Mouse (Mus musculus) midbrain, embryonic 11.5 days (tissue): ENCODE results near the gene Haus8. TPM values are rescaled to one million over a fixed set of nuclear protein-coding genes. Genes with fewer than 3 reads are reported as not detected.
"Not testable (repeated sequence)": the region's sequence is repeated elsewhere in the genome, so short reads cannot be mapped to it uniquely, and the experiment has no call there.

Experiments used
- ATAC-seq: fragments of 200-750 bp; cut with Nextera tagmentation; 2 replicates; pipeline ENCODE4 v1.8.0; 2017; ENCODE audit warnings: moderate TSS enrichment, moderate library complexity; ENCODE audit not compliant: low FRiP score
- DNase-seq: peaks from one replicate; pipeline ENCODE4 v3.0.0; 2015; ENCODE audit warnings: low spot score; ENCODE audit errors: missing footprints
- H3K27ac ChIP-seq: fragments of 300-500 bp; sonication (generic); 2 replicates; pipeline ENCODE4 v1.5.1; 2014; ENCODE audit warnings: low read depth, low read length
- H3K27me3 ChIP-seq: fragments of 300-500 bp; sonication (generic); 2 replicates; pipeline ENCODE4 v1.6.1; 2014; ENCODE audit warnings: mild to moderate bottlenecking, low read length, moderate library complexity, mixed read lengths; ENCODE audit not compliant: control insufficient read depth, insufficient read depth
- H3K36me3 ChIP-seq: fragments of 300-500 bp; sonication (generic); 2 replicates; pipeline ENCODE4 v1.6.1; 2014; ENCODE audit warnings: mild to moderate bottlenecking, low read length, moderate library complexity, mixed read lengths; ENCODE audit not compliant: control insufficient read depth, insufficient read depth
- H3K4me1 ChIP-seq: fragments of 300-500 bp; sonication (generic); 2 replicates; pipeline ENCODE4 v1.6.1; 2014; ENCODE audit warnings: low read length; ENCODE audit not compliant: control insufficient read depth, insufficient read depth
- H3K4me2 ChIP-seq: fragments of 300-500 bp; sonication (generic); 2 replicates; pipeline ENCODE4 v1.6.1; 2014; ENCODE audit warnings: mild to moderate bottlenecking, moderate library complexity
- H3K4me3 ChIP-seq: fragments of 300-500 bp; sonication (generic); 2 replicates; pipeline ENCODE4 v1.5.1; 2014; ENCODE audit warnings: low read depth, low read length
- H3K9ac ChIP-seq: fragments of 300-500 bp; sonication (generic); 2 replicates; pipeline ENCODE4 v1.6.1; 2014; ENCODE audit warnings: low read length
- H3K9me3 ChIP-seq: fragments of 300-500 bp; sonication (generic); 2 replicates; pipeline ENCODE4 v1.6.1; 2016; ENCODE audit warnings: low read length; ENCODE audit not compliant: control insufficient read depth
- WGBS: fragments of 180-500 bp; shearing (Covaris S2); extraction: QIAGEN DNeasy Blood & Tissue Kit; methylation state at CpG from one replicate; pipeline ENCODE4 v1.1.7; 2014; 5-methylcytosine and 5-hydroxymethylcytosine counted together
- polyA plus RNA-seq: library from polyadenylated mRNA; unstranded; fragments of >200 nt; fragmentation: Nextera tagmentation; extraction: Ambion mirVana; gene quantifications from 2 replicates; pipeline ENCODE4 v1.2.1, GENCODE M21; 2014

Haus8 gene
- polyA plus RNA-seq, 1 experiment from 2014 or later = 54.9 TPM

DNA sequence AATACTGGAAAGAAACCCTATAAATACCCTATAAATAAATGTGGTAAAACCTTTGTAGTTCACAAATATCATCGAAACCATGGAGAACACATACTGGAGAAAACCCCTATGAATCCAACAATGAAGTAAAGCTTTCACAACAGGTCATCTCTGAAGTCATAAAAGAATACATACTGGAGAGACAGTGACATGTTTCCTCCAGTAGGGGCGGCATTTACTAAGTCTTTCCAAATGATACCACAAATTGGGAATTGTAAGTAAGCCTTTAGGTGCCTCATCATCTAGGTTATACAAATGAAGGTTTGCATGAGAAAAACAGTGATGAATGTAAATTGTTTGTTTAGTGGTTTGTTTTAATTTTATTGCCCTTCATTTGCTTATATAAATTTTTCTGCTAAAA is 48.2 kb downstream of the Haus8 start:
- Histone ChIP-seq H3K4me3 (no peak overlapping the region), H3K9me3 (no peaks in the 10 kb centered on the region), H3K9ac (no peak overlapping the region), H3K36me3 (no peaks in the 10 kb centered on the region), H3K4me1 (no peaks in the 10 kb centered on the region), H3K27ac (no peak overlapping the region), H3K4me2 (no peak overlapping the region), H3K27me3 (no peaks in the 10 kb centered on the region)
- 50% methylated on average over 2 of the region's 2 CpGs for WGBS
- DNase-seq (no peak), ATAC-seq (no peak)

DNA sequence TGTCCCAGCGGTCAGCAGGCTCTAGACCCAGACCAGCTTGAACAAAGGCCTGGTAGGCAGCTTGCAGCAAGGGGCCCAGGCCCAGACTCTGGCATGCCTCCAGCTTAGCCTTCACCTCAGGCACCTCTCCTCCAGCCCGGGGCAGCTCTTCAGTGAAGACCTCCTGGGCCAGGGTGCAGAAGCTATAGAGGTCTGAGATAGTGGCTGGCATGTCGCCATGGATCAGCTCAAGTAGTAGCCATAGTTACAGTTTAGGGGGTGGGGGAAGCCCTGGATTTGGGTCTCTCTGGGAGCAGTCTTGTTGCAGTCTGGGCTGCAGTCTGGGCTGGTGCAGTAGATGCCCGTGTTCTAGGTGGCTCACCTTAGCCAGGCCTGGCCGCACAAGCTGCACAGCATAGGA is 58.5 kb downstream of the Haus8 start:
- not testable (repeated sequence) for H3K9me3 ChIP-seq, DNase-seq, ATAC-seq, H3K4me3 ChIP-seq, H3K9ac ChIP-seq, H3K4me1 ChIP-seq, H3K36me3 ChIP-seq, H3K27ac ChIP-seq, H3K4me2 ChIP-seq, H3K27me3 ChIP-seq
- 90% methylated on average over 3 of the region's 5 CpGs for WGBS

DNA sequence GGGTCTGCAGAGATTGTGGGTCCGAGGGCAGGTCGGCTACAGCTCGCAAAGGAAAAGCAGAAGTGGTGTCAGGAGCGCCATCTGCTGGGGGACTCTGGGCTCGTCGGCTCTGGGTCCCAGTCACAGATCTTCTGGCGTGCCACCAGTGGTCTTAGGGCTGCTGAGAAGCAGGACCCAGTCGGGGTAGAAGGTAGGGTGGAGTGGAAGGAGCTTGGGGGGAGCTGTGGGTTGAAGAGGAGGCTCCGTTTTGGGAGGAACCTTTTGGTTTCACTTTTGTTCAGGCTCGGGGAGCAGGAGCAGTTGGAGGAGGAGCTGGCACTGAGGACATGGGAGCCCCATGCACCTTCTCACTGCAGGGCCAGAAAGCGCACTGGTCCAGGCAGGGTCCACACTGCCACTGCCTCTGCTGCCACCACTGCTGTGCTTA is 67.2 kb downstream of the Haus8 start:
- H3K9me3 ChIP-seq, H3K27me3 ChIP-seq, H3K36me3 ChIP-seq, H3K4me1 ChIP-seq, H3K9ac ChIP-seq, H3K27ac ChIP-seq, H3K4me3 ChIP-seq: not testable (repeated sequence)
- DNase-seq (peak; percentile 84), ATAC-seq (peak; percentile 69)
- WGBS = 8% methylated on average over 4 of the region's 11 CpGs
- H3K4me2 ChIP-seq = peak overlapping the region; percentile 15; the same call in 1 of the 2 replicates

Other genes with a start within 250 kb of the Haus8 start
- 14.1 and 14.9 TPM in 2 replicates for gene Myo9b, start 220 bp downstream of the Haus8 start, polyA plus RNA-seq
- 70.9 and 71.7 TPM in 2 replicates for gene Use1, start 93.9 kb upstream of the Haus8 start, polyA plus RNA-seq
- 2.9 and 3.3 TPM in 2 replicates for gene Ocel1, start 98.4 kb upstream of the Haus8 start, polyA plus RNA-seq
- gene Nr2f6, start 109.0 kb upstream of the Haus8 start, polyA plus RNA-seq = 62.6 and 73.0 TPM in 2 replicates
- 2.4 and 3.3 TPM in 2 replicates for gene Ushbp1, start 122.9 kb upstream of the Haus8 start, polyA plus RNA-seq
- 99.0 and 99.2 TPM in 2 replicates for gene Babam1, start 123.9 kb upstream of the Haus8 start, polyA plus RNA-seq
- 14.9 and 16.3 TPM in 2 replicates for gene Ankle1, start 133.1 kb upstream of the Haus8 start, polyA plus RNA-seq
- gene Abhd8, start 190.7 kb upstream of the Haus8 start, polyA plus RNA-seq = 36.4 and 42.2 TPM in 2 replicates
- 249 and 251 TPM in 2 replicates for gene Mrpl34, start 192.0 kb upstream of the Haus8 start, polyA plus RNA-seq
- gene Dda1, start 196.3 kb upstream of the Haus8 start, polyA plus RNA-seq = 128 and 129 TPM in 2 replicates
- gene Ano8, start 213.0 kb upstream of the Haus8 start, polyA plus RNA-seq = 4.0 and 4.7 TPM in 2 replicates
- 4.0 and 4.6 TPM in 2 replicates for gene Gtpbp3, start 215.2 kb upstream of the Haus8 start, polyA plus RNA-seq
- gene Plvap, start 238.8 kb upstream of the Haus8 start, polyA plus RNA-seq = 33.7 and 34.1 TPM in 2 replicates